Mouse (Mus musculus) kidney, embryonic 15.5 days (tissue): ENCODE data around the gene Jmjd1c. TPM values are rescaled to one million over a fixed set of nuclear protein-coding genes. Genes with fewer than 3 reads are reported as not detected.

Experiments used
- ATAC-seq: fragments of 200-750 bp; cut with Nextera tagmentation; replicated peaks from 2 replicates; pipeline ENCODE4 v1.8.0; 2017; ENCODE audit warnings: moderate TSS enrichment; ENCODE audit not compliant: low FRiP score
- H3K27ac ChIP-seq: fragments of 300-500 bp; sonication (generic); 2 replicates; pipeline ENCODE4 v1.5.1; 2015; ENCODE audit warnings: mild to moderate bottlenecking, inconsistent platforms
- H3K27me3 ChIP-seq: fragments of 300-500 bp; sonication (generic); 2 replicates; pipeline ENCODE4 v1.6.1; 2015; ENCODE audit warnings: inconsistent platforms
- H3K36me3 ChIP-seq: fragments of 300-500 bp; sonication (generic); 2 replicates; pipeline ENCODE4 v1.6.1; 2015; ENCODE audit warnings: inconsistent platforms
- H3K4me1 ChIP-seq: fragments of 300-500 bp; sonication (generic); 2 replicates; pipeline ENCODE4 v1.6.1; 2015; ENCODE audit warnings: inconsistent platforms
- H3K4me2 ChIP-seq: fragments of 300-500 bp; sonication (generic); 2 replicates; pipeline ENCODE4 v1.6.1; 2015; ENCODE audit warnings: moderate library complexity, mild to moderate bottlenecking, inconsistent platforms
- H3K4me3 ChIP-seq: fragments of 300-500 bp; sonication (generic); replicated peaks from 2 replicates; pipeline ENCODE4 v1.5.1; 2015; ENCODE audit warnings: mild to moderate bottlenecking, inconsistent platforms
- H3K9ac ChIP-seq: fragments of 300-500 bp; sonication (generic); 2 replicates; pipeline ENCODE4 v1.6.1; 2015; ENCODE audit warnings: mild to moderate bottlenecking, inconsistent platforms
- H3K9me3 ChIP-seq: fragments of 300-500 bp; sonication (generic); replicated peaks from 2 replicates; pipeline ENCODE4 v1.6.1; 2016; ENCODE audit warnings: inconsistent platforms
- WGBS: fragments of 180-500 bp; shearing (Covaris S2); methylation state at CpG from one replicate; pipeline ENCODE4 v1.1.7; 2015; ENCODE audit warnings: mixed read lengths; 5-methylcytosine and 5-hydroxymethylcytosine counted together
- polyA plus RNA-seq: library from polyadenylated mRNA; unstranded; fragments of >200 nt; fragmentation: Nextera tagmentation; extraction: Ambion mirVana; gene quantifications from 2 replicates; pipeline ENCODE4 v1.2.1, GENCODE M21; 2015

The Jmjd1c gene
- polyA plus RNA-seq, 1 experiment from 2014 or later = 42.6 TPM

GRCm38 (mm10) chr10:67154647-67155046 is 58.7 kb downstream of the Jmjd1c start:
- Histone ChIP-seq H3K27me3 (no peaks in the 10 kb centered on the region), H3K4me2 (no peak overlapping the region), H3K4me3 (no peak overlapping the region), H3K27ac (no peak overlapping the region), H3K36me3 (peaks cover 10% of the 10 kb centered on the region; the same call in 1 of the 2 replicates), H3K9ac (no peak overlapping the region), H3K4me1 (no peaks in the 10 kb centered on the region), H3K9me3 (no peaks in the 10 kb centered on the region)
- WGBS = 92% methylated on average over 3 of the region's 3 CpGs
- ATAC-seq = no peak

GRCm38 (mm10) chr10:67174049-67174448 is 78.1 kb downstream of the Jmjd1c start:
- ATAC-seq = no peak
- 83% methylated on average over 1 of the region's 1 CpGs for WGBS
- H3K9ac ChIP-seq = no peak overlapping the region

GRCm38 (mm10) chr10:67176031-67176430 is 80.1 kb downstream of the Jmjd1c start:
- Histone ChIP-seq H3K27me3 (no peaks in the 10 kb centered on the region), H3K4me3 (no peak overlapping the region), H3K36me3 (no peaks in the 10 kb centered on the region), H3K9me3 (no peaks in the 10 kb centered on the region), H3K9ac (no peak overlapping the region), H3K4me1 (0 out of 2 replicates have a peak, but pooled peaks cover 8% of the 10 kb centered on the region), H3K4me2 (no peak overlapping the region), H3K27ac (no peak overlapping the region)
- ATAC-seq = no peak
- 68% methylated on average over 7 of the region's 7 CpGs for WGBS

More at GRCm38 (mm10) chr10:67174049-67174448, 78.1 kb downstream of the Jmjd1c start:
- no peaks in the 10 kb centered on the region for H3K27me3 ChIP-seq
- no peak overlapping the region for H3K4me3 ChIP-seq
- no peak overlapping the region for H3K4me2 ChIP-seq
- H3K36me3 ChIP-seq = peaks cover 8% of the 10 kb centered on the region; the same call in 1 of the 2 replicates
- H3K27ac ChIP-seq = no peak overlapping the region
- H3K9me3 ChIP-seq = no peaks in the 10 kb centered on the region
- H3K4me1 ChIP-seq = 0 out of 2 replicates have a peak, but pooled peaks cover 7% of the 10 kb centered on the region

- no peak overlapping the region for H3K4me2 ChIP-seq
- no peaks in the 10 kb centered on the region for H3K36me3 ChIP-seq
- 82% methylated on average over 3 of the region's 3 CpGs for WGBS
- ATAC-seq = no peak
- no peak overlapping the region for H3K4me3 ChIP-seq
- H3K9ac ChIP-seq = no peak overlapping the region
- H3K27me3 ChIP-seq = no peaks in the 10 kb centered on the region
- H3K4me1 ChIP-seq = 0 out of 2 replicates have a peak, but pooled peaks cover 10% of the 10 kb centered on the region
- no peak overlapping the region for H3K27ac ChIP-seq
- no peaks in the 10 kb centered on the region for H3K9me3 ChIP-seq
These were observed 81.0 kb downstream of the Jmjd1c start for GRCm38 (mm10) chr10:67176932-67177331.

- ATAC-seq = no peak
- 62% methylated on average over 4 of the region's 4 CpGs for WGBS
- no peaks in the 10 kb centered on the region for H3K9me3 ChIP-seq
These were observed 81.5 kb downstream of the Jmjd1c start for GRCm38 (mm10) chr10:67177410-67177809.

GRCm38 (mm10) chr10:67180021-67180420 is 84.1 kb downstream of the Jmjd1c start:
- Histone ChIP-seq H3K27ac (no peak overlapping the region), H3K4me3 (no peak overlapping the region), H3K9me3 (no peaks in the 10 kb centered on the region), H3K27me3 (no peaks in the 10 kb centered on the region), H3K4me1 (0 out of 2 replicates have a peak, but pooled peaks cover 18% of the 10 kb centered on the region), H3K4me2 (no peak overlapping the region), H3K36me3 (no peaks in the 10 kb centered on the region), H3K9ac (no peak overlapping the region)
- no peak for ATAC-seq
- 87% methylated on average over 8 of the region's 8 CpGs for WGBS

More at GRCm38 (mm10) chr10:67177410-67177809, 81.5 kb downstream of the Jmjd1c start:
- Histone ChIP-seq H3K27me3 (no peaks in the 10 kb centered on the region), H3K4me2 (no peak overlapping the region), H3K36me3 (no peaks in the 10 kb centered on the region), H3K9ac (no peak overlapping the region), H3K4me3 (no peak overlapping the region), H3K4me1 (0 out of 2 replicates have a peak, but pooled peaks cover 10% of the 10 kb centered on the region), H3K27ac (no peak overlapping the region)

GRCm38 (mm10) chr10:67180799-67181198 is 84.9 kb downstream of the Jmjd1c start:
- no peak for ATAC-seq
- no peaks in the 10 kb centered on the region for H3K36me3 ChIP-seq
- H3K27ac ChIP-seq = no peak overlapping the region
- no peak overlapping the region for H3K4me3 ChIP-seq
- H3K27me3 ChIP-seq = no peaks in the 10 kb centered on the region
- no peak overlapping the region for H3K9ac ChIP-seq
- no peak overlapping the region for H3K4me2 ChIP-seq
- H3K9me3 ChIP-seq = no peaks in the 10 kb centered on the region
- WGBS = 65% methylated on average over 5 of the region's 5 CpGs
- H3K4me1 ChIP-seq = 0 out of 2 replicates have a peak, but pooled peaks cover 18% of the 10 kb centered on the region

- Histone ChIP-seq H3K27me3 (no peaks in the 10 kb centered on the region), H3K36me3 (no peaks in the 10 kb centered on the region), H3K27ac (peak overlapping the region; percentile 58; the same call in 1 of the 2 replicates), H3K4me3 (no peak overlapping the region), H3K4me1 (peaks cover 18% of the 10 kb centered on the region), H3K9ac (no peak overlapping the region), H3K4me2 (no peak overlapping the region), H3K9me3 (no peaks in the 10 kb centered on the region)
- WGBS = 39% methylated on average over 3 of the region's 3 CpGs
- ATAC-seq = no peak
These were observed 86.7 kb downstream of the Jmjd1c start for GRCm38 (mm10) chr10:67182651-67183050.

- no peak overlapping the region for H3K27ac ChIP-seq
- 75% methylated on average over 1 of the region's 1 CpGs for WGBS
These were observed 87.2 kb downstream of the Jmjd1c start for GRCm38 (mm10) chr10:67183086-67183485.

GRCm38 (mm10) chr10:67184441-67185070 is 88.6 kb downstream of the Jmjd1c start:
- Histone ChIP-seq H3K9ac (no peak overlapping the region), H3K4me1 (peaks cover 23% of the 10 kb centered on the region), H3K9me3 (no peaks in the 10 kb centered on the region), H3K36me3 (no peaks in the 10 kb centered on the region), H3K4me3 (no peak overlapping the region), H3K27ac (no peak overlapping the region), H3K27me3 (no peaks in the 10 kb centered on the region), H3K4me2 (no peak overlapping the region)
- no peak for ATAC-seq
- WGBS = 60% methylated on average over 3 of the region's 3 CpGs

More at GRCm38 (mm10) chr10:67183086-67183485, 87.2 kb downstream of the Jmjd1c start:
- Histone ChIP-seq H3K4me2 (no peak overlapping the region), H3K4me1 (peaks cover 21% of the 10 kb centered on the region), H3K9ac (no peak overlapping the region), H3K4me3 (no peak overlapping the region), H3K27me3 (no peaks in the 10 kb centered on the region), H3K36me3 (no peaks in the 10 kb centered on the region), H3K9me3 (no peaks in the 10 kb centered on the region)
- ATAC-seq = no peak

GRCm38 (mm10) chr10:67185491-67186081 is 89.7 kb downstream of the Jmjd1c start:
- peak overlapping the region; percentile 92 for H3K27ac ChIP-seq
- H3K4me2 ChIP-seq = peak overlapping the region; percentile 57
- peak overlapping the region; percentile 46 for H3K4me3 ChIP-seq
- no peaks in the 10 kb centered on the region for H3K27me3 ChIP-seq
- H3K9ac ChIP-seq = peak overlapping the region; percentile 47
- ATAC-seq = peak; percentile 95
- no peaks in the 10 kb centered on the region for H3K9me3 ChIP-seq
- H3K36me3 ChIP-seq = 0 out of 2 replicates have a peak, but pooled peaks cover under 1% of the 10 kb centered on the region
- peaks cover 23% of the 10 kb centered on the region for H3K4me1 ChIP-seq
- WGBS = under 1% methylated on average over 23 of the region's 23 CpGs

- peak overlapping the region; percentile 46 for H3K4me3 ChIP-seq
- peaks cover 23% of the 10 kb centered on the region for H3K4me1 ChIP-seq
- ATAC-seq = no peak
- peak overlapping the region; percentile 47; the same call in 1 of the 2 replicates for H3K9ac ChIP-seq
- H3K36me3 ChIP-seq = 0 out of 2 replicates have a peak, but pooled peaks cover 8% of the 10 kb centered on the region
- no peaks in the 10 kb centered on the region for H3K9me3 ChIP-seq
- H3K27ac ChIP-seq = peak overlapping the region; percentile 85
- peak overlapping the region; percentile 57 for H3K4me2 ChIP-seq
- H3K27me3 ChIP-seq = no peaks in the 10 kb centered on the region
These were observed 90.6 kb downstream of the Jmjd1c start for GRCm38 (mm10) chr10:67186489-67186888.
